Comparison of ENCODE assay signal across 33 mouse cellular contexts in genomic region chr12:113364437-113364836, GRCm38 (mm10).
DNase-seq lines count a peak whose midpoint lies in the region; ATAC-seq and TF ChIP-seq lines count a peak whose summit lies in the region.
"Had no signal": no experiment of that assay in that cellular context is flagged by ENCODE, and none has a peak within 500 bp of the region (broad histone marks: within the 10 kb centered on the region; RNA-seq: fewer than 3 reads in every experiment).

No protein-coding gene starts in this region.

- H3K9ac ChIP-seq in hindbrain, embryonic 11.5 days (ENCODE audit: low read depth, low read length) = no peak overlapping the region
- H3K9ac ChIP-seq in hindbrain, embryonic 13.5 days = no peak overlapping the region
- H3K9ac ChIP-seq in lung, embryonic 15.5 days = no peak overlapping the region
- H3K9ac ChIP-seq in stomach, embryonic 16.5 days (ENCODE audit: low read length) = no peak overlapping the region
- H3K9ac ChIP-seq in stomach, postnatal 0 days (ENCODE audit: low read length) = no peak overlapping the region
- H3K9ac ChIP-seq: embryonic facial prominence, embryonic 15.5 days; forebrain, embryonic 12.5 days; forebrain, postnatal 0 days; hindbrain, embryonic 15.5 days; intestine, embryonic 15.5 days; limb, embryonic 12.5 days; liver, postnatal 0 days; neural tube, embryonic 15.5 days had no signal

- no peaks in the 10 kb centered on the region for H3K36me3 ChIP-seq in hindbrain, embryonic 11.5 days (ENCODE audit: control insufficient read depth, insufficient read depth, low read length)
- H3K36me3 ChIP-seq in hindbrain, embryonic 13.5 days = no peaks in the 10 kb centered on the region
- no peaks in the 10 kb centered on the region for H3K36me3 ChIP-seq in lung, embryonic 15.5 days
- H3K36me3 ChIP-seq in stomach, embryonic 16.5 days (ENCODE audit: control insufficient read depth, insufficient read depth, low read length) = no peaks in the 10 kb centered on the region
- no peaks in the 10 kb centered on the region for H3K36me3 ChIP-seq in stomach, postnatal 0 days (ENCODE audit: control insufficient read depth, insufficient read depth, low read length)
- H3K36me3 ChIP-seq: embryonic facial prominence, embryonic 15.5 days; forebrain, embryonic 12.5 days; heart, embryonic 10.5 days; hindbrain, embryonic 15.5 days; intestine, embryonic 15.5 days; limb, embryonic 12.5 days; neural tube, embryonic 15.5 days had no signal

- H3K4me3 ChIP-seq in hindbrain, embryonic 11.5 days (ENCODE audit: low read depth, low read length) = no peak overlapping the region
- no peak overlapping the region for H3K4me3 ChIP-seq in hindbrain, embryonic 13.5 days
- H3K4me3 ChIP-seq in lung, embryonic 15.5 days = no peak overlapping the region
- no peak overlapping the region for H3K4me3 ChIP-seq in stomach, embryonic 16.5 days (replicated peaks; ENCODE audit: low read length)
- no peak overlapping the region for H3K4me3 ChIP-seq in stomach, postnatal 0 days (ENCODE audit: low read depth, low read length)
- H3K4me3 ChIP-seq: embryonic facial prominence, embryonic 15.5 days; forebrain, embryonic 12.5 days; heart, embryonic 10.5 days; hindbrain, embryonic 15.5 days; intestine, embryonic 15.5 days; limb, embryonic 12.5 days; neural tube, embryonic 15.5 days had no signal

- H3K9me3 ChIP-seq in hindbrain, embryonic 11.5 days (ENCODE audit: control insufficient read depth, low read length) = no peaks in the 10 kb centered on the region
- no peaks in the 10 kb centered on the region for H3K9me3 ChIP-seq in hindbrain, embryonic 13.5 days
- no peaks in the 10 kb centered on the region for H3K9me3 ChIP-seq in lung, embryonic 15.5 days
- no peaks in the 10 kb centered on the region for H3K9me3 ChIP-seq in stomach, embryonic 16.5 days (replicated peaks; ENCODE audit: control insufficient read depth, low read length)
- no peaks in the 10 kb centered on the region for H3K9me3 ChIP-seq in stomach, postnatal 0 days (ENCODE audit: control insufficient read depth, low read length)
- H3K9me3 ChIP-seq: embryonic facial prominence, embryonic 15.5 days; forebrain, embryonic 12.5 days; heart, embryonic 10.5 days; hindbrain, embryonic 15.5 days; intestine, embryonic 15.5 days; limb, embryonic 12.5 days; neural tube, embryonic 15.5 days had no signal

- H3K4me2 ChIP-seq in hindbrain, embryonic 11.5 days (replicated peaks; ENCODE audit: low read depth, low read length) = no peak overlapping the region
- no peak overlapping the region for H3K4me2 ChIP-seq in hindbrain, embryonic 13.5 days
- no peak overlapping the region for H3K4me2 ChIP-seq in lung, embryonic 15.5 days
- H3K4me2 ChIP-seq in stomach, embryonic 16.5 days (ENCODE audit: low read depth, low read length) = no peak overlapping the region
- H3K4me2 ChIP-seq in stomach, postnatal 0 days (replicated peaks; ENCODE audit: low read depth) = no peak overlapping the region
- H3K4me2 ChIP-seq: embryonic facial prominence, embryonic 15.5 days; forebrain, embryonic 12.5 days; hindbrain, embryonic 15.5 days; intestine, embryonic 15.5 days; limb, embryonic 12.5 days; liver, embryonic 11.5 days; neural tube, embryonic 15.5 days had no signal

- no peak for TF ChIP-seq EP300 in stomach, postnatal 0 days (optimal IDR thresholded peaks at IDR 0.05)

- DNase-seq in hindbrain, embryonic 11.5 days (ENCODE audit: low spot score) = no peak
- no peak for DNase-seq in lung, postnatal 10 days
- no peak for DNase-seq in stomach, postnatal 0 days (ENCODE audit: low spot score)
- no peak for DNase-seq in right cerebral cortex, postnatal 4 days
- DNase-seq: adrenal gland, adult 2 months; adrenal gland, postnatal 36 days; B cell, adult 2 months; cerebellum, adult 18-20 months; cerebellum, postnatal 10 days; forebrain, postnatal 0 days; heart, postnatal 36 days; kidney, adult 8-10 months; kidney, postnatal 4 days; layer of hippocampus, postnatal 36 days; liver, postnatal 0 days; retina, postnatal 1 day; right cerebral cortex, postnatal 14 days; thymus, postnatal 4 days had no signal

- no peaks in the 10 kb centered on the region for H3K27me3 ChIP-seq in hindbrain, embryonic 11.5 days (ENCODE audit: control insufficient read depth, insufficient read depth, low read length)
- no peaks in the 10 kb centered on the region for H3K27me3 ChIP-seq in hindbrain, embryonic 13.5 days
- no peaks in the 10 kb centered on the region for H3K27me3 ChIP-seq in lung, embryonic 15.5 days
- no peaks in the 10 kb centered on the region for H3K27me3 ChIP-seq in stomach, embryonic 16.5 days (ENCODE audit: control insufficient read depth, insufficient read depth, low read length)
- no peaks in the 10 kb centered on the region for H3K27me3 ChIP-seq in stomach, postnatal 0 days (ENCODE audit: control insufficient read depth, insufficient read depth, low read length)
- H3K27me3 ChIP-seq: embryonic facial prominence, embryonic 15.5 days; forebrain, embryonic 12.5 days; hindbrain, embryonic 15.5 days; intestine, embryonic 15.5 days; limb, embryonic 12.5 days; neural tube, embryonic 15.5 days had no signal

- ATAC-seq in hindbrain, embryonic 11.5 days (ENCODE audit: low FRiP score) = 0 out of 2 replicates have a peak, but pooled peaks have one; percentile 22
- ATAC-seq in hindbrain, embryonic 13.5 days (ENCODE audit: low FRiP score) = no peak
- peak; percentile 12; the same call in 1 of the 2 replicates for ATAC-seq in lung, embryonic 15.5 days (ENCODE audit: borderline replicate concordance, extremely low read depth, low FRiP score, low TSS enrichment)
- peak; percentile 27; the same call in 1 of the 2 replicates for ATAC-seq in stomach, embryonic 16.5 days (ENCODE audit: insufficient read depth, low FRiP score)
- no peak for ATAC-seq in stomach, postnatal 0 days (ENCODE audit: low FRiP score, low TSS enrichment)
- ATAC-seq: activated CD4-positive, CD25-positive, alpha-beta regulatory T cell, adult 4 months; forebrain, postnatal 0 days; intestine, embryonic 15.5 days; liver, postnatal 0 days; lung, postnatal 0 days had no signal

- H3K27ac ChIP-seq in hindbrain, embryonic 11.5 days (ENCODE audit: low read depth, low read length) = no peak overlapping the region
- no peak overlapping the region for H3K27ac ChIP-seq in hindbrain, embryonic 13.5 days
- no peak overlapping the region for H3K27ac ChIP-seq in lung, embryonic 15.5 days
- H3K27ac ChIP-seq in stomach, embryonic 16.5 days (ENCODE audit: low read length) = no peak overlapping the region
- no peak overlapping the region for H3K27ac ChIP-seq in stomach, postnatal 0 days (replicated peaks)
- H3K27ac ChIP-seq: embryonic facial prominence, embryonic 15.5 days; forebrain, embryonic 12.5 days; heart, embryonic 10.5 days; hindbrain, embryonic 15.5 days; intestine, embryonic 15.5 days; kidney, postnatal 0 days; limb, embryonic 12.5 days; macrophage; neural tube, embryonic 15.5 days had no signal

- H3K4me1 ChIP-seq in hindbrain, embryonic 11.5 days (replicated peaks; ENCODE audit: control insufficient read depth, insufficient read depth, low read length) = no peaks in the 10 kb centered on the region
- no peaks in the 10 kb centered on the region for H3K4me1 ChIP-seq in hindbrain, embryonic 13.5 days (replicated peaks)
- no peaks in the 10 kb centered on the region for H3K4me1 ChIP-seq in lung, embryonic 15.5 days
- no peaks in the 10 kb centered on the region for H3K4me1 ChIP-seq in stomach, embryonic 16.5 days (ENCODE audit: control insufficient read depth, insufficient read depth, low read length)
- H3K4me1 ChIP-seq in stomach, postnatal 0 days (replicated peaks; ENCODE audit: control insufficient read depth, insufficient read depth) = no peaks in the 10 kb centered on the region
- H3K4me1 ChIP-seq: embryonic facial prominence, embryonic 15.5 days; forebrain, embryonic 12.5 days; heart, embryonic 10.5 days; hindbrain, embryonic 15.5 days; intestine, embryonic 15.5 days; limb, embryonic 12.5 days; neural tube, embryonic 15.5 days had no signal

- no peak for TF ChIP-seq CTCF in stomach, postnatal 0 days (IDR thresholded peaks at IDR 0.05; ENCODE audit: low read depth)

Comparison
In these comparisons a context has a peak if more than half of its experiments do, and no peak if none do; other contexts are left out.
1. ATAC-seq: peak in hindbrain, embryonic 11.5 days (single experiment), lung, embryonic 15.5 days (single experiment) and stomach, embryonic 16.5 days (single experiment); none in hindbrain, embryonic 13.5 days (single experiment) and stomach, postnatal 0 days (single experiment).